Mouse (Mus musculus) thymus, adult 2 months (tissue): ENCODE measurements around the gene Myo1f. TPM values are rescaled to one million over a fixed set of nuclear protein-coding genes. Genes with fewer than 3 reads are reported as not detected.

ENCODE experiments used
- DNase-seq: peaks from one replicate; pipeline ENCODE4 v3.0.0; 2021
- H3K27ac ChIP-seq: fragments of 200-500 bp; 2 replicates; pipeline ENCODE4 v1.5.1; 2012; ENCODE audit warnings: low read length, control low read depth; ENCODE audit not compliant: control insufficient read depth, insufficient read depth
- H3K27me3 ChIP-seq: fragments of 200-500 bp; 2 replicates; pipeline ENCODE4 v1.6.1; 2012; ENCODE audit warnings: mild to moderate bottlenecking, low read length, moderate library complexity, mixed read lengths; ENCODE audit not compliant: control insufficient read depth, insufficient read depth
- H3K36me3 ChIP-seq: fragments of 200-500 bp; 2 replicates; pipeline ENCODE4 v1.6.1; 2012; ENCODE audit warnings: mild to moderate bottlenecking, low read length, moderate library complexity; ENCODE audit not compliant: control insufficient read depth, insufficient read depth
- H3K4me1 ChIP-seq: fragments of 200-500 bp; replicated peaks from 2 replicates; pipeline ENCODE4 v1.6.1; 2012; ENCODE audit warnings: low read length; ENCODE audit not compliant: control insufficient read depth, insufficient read depth
- H3K4me3 ChIP-seq: fragments of 200-500 bp; 2 replicates; pipeline ENCODE4 v1.5.1; 2012; ENCODE audit warnings: mild to moderate bottlenecking, low read length, control low read depth, moderate library complexity; ENCODE audit not compliant: control insufficient read depth, insufficient read depth
- CTCF ChIP-seq: fragments of 200-500 bp; IDR thresholded peaks from 2 replicates; pipeline ENCODE4 v1.5.1; 2012; ENCODE audit warnings: mild to moderate bottlenecking, control low read depth, low read length, moderate library complexity, borderline replicate concordance; ENCODE audit not compliant: control insufficient read depth, poor library complexity, insufficient read depth; ENCODE audit errors: extremely low read depth
- POLR2A ChIP-seq: fragments of 200-500 bp; IDR thresholded peaks from 2 replicates; pipeline ENCODE4 v1.6.1; 2012; ENCODE audit warnings: mild to moderate bottlenecking, low read length, control low read depth, moderate library complexity; ENCODE audit not compliant: control insufficient read depth, poor library complexity, insufficient read depth; ENCODE audit errors: extremely low read depth
- WGBS: fragments of 180-500 bp; shearing (Covaris S2); methylation state at CpG from one replicate; pipeline ENCODE4 v1.1.7; 2018; 5-methylcytosine and 5-hydroxymethylcytosine counted together
- polyA plus RNA-seq: library from polyadenylated mRNA; depleted of rRNA; stranded (reverse); fragments of >200 nt; gene quantifications from 2 replicates; pipeline ENCODE4 v1.2.3, GENCODE M21; 2012

The Myo1f gene
- polyA plus RNA-seq, 1 experiment, result 14.9 TPM

GRCm38 (mm10) chr17:33549212-33549611 is 6.3 kb upstream of the Myo1f start:
- Histone ChIP-seq H3K4me3 (no peak overlapping the region), H3K4me1 (no peaks in the 10 kb centered on the region), H3K36me3 (no peaks in the 10 kb centered on the region), H3K27ac (no peak overlapping the region), H3K27me3 (no peaks in the 10 kb centered on the region)
- TF ChIP-seq POLR2A (no peak), CTCF (no peak)
- no peak for DNase-seq
- 100% methylated on average over 6 of the region's 6 CpGs for WGBS

- DNase-seq, result no peak
- H3K36me3 ChIP-seq, result no peaks in the 10 kb centered on the region
Measured at GRCm38 (mm10) chr17:33550388-33550787, 5.1 kb upstream of the Myo1f start.

GRCm38 (mm10) chr17:33552113-33552512 is 3.4 kb upstream of the Myo1f start:
- H3K36me3 ChIP-seq, result no peaks in the 10 kb centered on the region
- H3K4me1 ChIP-seq, result peaks cover 9% of the 10 kb centered on the region
- DNase-seq, result no peak
- H3K27me3 ChIP-seq, result no peaks in the 10 kb centered on the region
- no peak overlapping the region for H3K4me3 ChIP-seq
- no peak overlapping the region for H3K27ac ChIP-seq
- TF ChIP-seq CTCF (no peak), POLR2A (no peak)
- 79% methylated on average over 4 of the region's 4 CpGs for WGBS

More at GRCm38 (mm10) chr17:33550388-33550787, 5.1 kb upstream of the Myo1f start:
- H3K27ac ChIP-seq, result no peak overlapping the region
- H3K4me1 ChIP-seq, result peaks cover 2% of the 10 kb centered on the region
- WGBS, result 60% methylated on average over 10 of the region's 10 CpGs
- H3K4me3 ChIP-seq, result no peak overlapping the region
- TF ChIP-seq CTCF (no peak), POLR2A (no peak)
- H3K27me3 ChIP-seq, result no peaks in the 10 kb centered on the region

GRCm38 (mm10) chr17:33552964-33553363 is 2.5 kb upstream of the Myo1f start:
- Histone ChIP-seq H3K27ac (no peak overlapping the region), H3K36me3 (no peaks in the 10 kb centered on the region), H3K4me1 (peaks cover 14% of the 10 kb centered on the region), H3K27me3 (no peaks in the 10 kb centered on the region), H3K4me3 (no peak overlapping the region)
- 81% methylated on average over 4 of the region's 4 CpGs for WGBS
- peak; percentile 76; the same call in 1 of the 2 replicates for TF ChIP-seq CTCF
- TF ChIP-seq POLR2A, result no peak
- peak; percentile 53 for DNase-seq

GRCm38 (mm10) chr17:33554536-33554935 is 971 bp upstream of the Myo1f start:
- Histone ChIP-seq H3K27me3 (no peaks in the 10 kb centered on the region), H3K36me3 (no peaks in the 10 kb centered on the region), H3K4me1 (peaks cover 16% of the 10 kb centered on the region), H3K4me3 (no peak overlapping the region), H3K27ac (no peak overlapping the region)
- no peak for DNase-seq
- TF ChIP-seq CTCF (no peak), POLR2A (no peak)
- WGBS, result 100% methylated on average over 1 of the region's 1 CpGs

GRCm38 (mm10) chr17:33557922-33558321 is 2.4 kb downstream of the Myo1f start:
- no peaks in the 10 kb centered on the region for H3K36me3 ChIP-seq
- H3K4me1 ChIP-seq, result peaks cover 16% of the 10 kb centered on the region
- WGBS, result 90% methylated on average over 4 of the region's 4 CpGs
- H3K27me3 ChIP-seq, result no peaks in the 10 kb centered on the region
- TF ChIP-seq CTCF (no peak), POLR2A (no peak)
- H3K27ac ChIP-seq, result no peak overlapping the region
- H3K4me3 ChIP-seq, result no peak overlapping the region
- DNase-seq, result no peak

GRCm38 (mm10) chr17:33563527-33564076 is 8.1 kb downstream of the Myo1f start:
- 48% methylated on average over 2 of the region's 2 CpGs for WGBS
- no peak overlapping the region for H3K4me3 ChIP-seq
- H3K27ac ChIP-seq, result no peak overlapping the region
- no peak for TF ChIP-seq CTCF
- TF ChIP-seq POLR2A, result no peak
- DNase-seq, result no peak
- H3K27me3 ChIP-seq, result no peaks in the 10 kb centered on the region
- H3K36me3 ChIP-seq, result no peaks in the 10 kb centered on the region
- H3K4me1 ChIP-seq, result no peaks in the 10 kb centered on the region
